Mouse (Mus musculus): ENCODE results near the gene Grm6. TPM values are rescaled to one million over a fixed set of nuclear protein-coding genes. Genes with fewer than 3 reads are reported as not detected.

Gene Grm6
- polyA plus RNA-seq, 1 experiment from 2014 or later: 0.04 TPM

DNA sequence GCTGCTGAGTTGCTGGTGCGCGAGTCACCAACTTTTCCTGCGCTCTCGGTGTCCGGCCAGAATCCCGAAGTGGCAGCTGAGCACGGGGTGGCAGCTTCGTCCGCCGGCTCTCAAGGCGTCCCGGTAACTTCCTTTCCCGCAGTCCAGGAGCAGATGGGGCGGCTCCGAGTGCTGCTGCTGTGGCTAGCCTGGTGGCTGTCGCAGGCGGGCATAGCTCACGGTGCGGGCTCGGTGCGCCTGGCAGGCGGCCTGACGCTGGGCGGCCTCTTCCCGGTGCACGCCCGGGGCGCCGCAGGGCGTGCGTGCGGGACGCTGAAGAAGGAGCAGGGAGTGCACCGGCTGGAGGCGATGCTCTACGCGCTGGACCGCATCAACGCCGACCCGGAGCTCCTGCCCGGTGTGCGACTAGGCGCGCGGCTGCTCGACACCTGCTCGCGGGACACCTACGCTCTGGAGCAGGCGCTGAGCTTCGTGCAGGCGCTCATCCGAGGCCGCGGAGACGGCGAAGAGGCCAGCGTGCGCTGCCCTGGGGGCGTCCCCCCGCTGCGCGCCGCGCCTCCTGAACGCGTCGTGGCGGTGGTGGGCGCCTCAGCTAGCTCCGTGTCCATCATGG lies 610 bp downstream of the Grm6 start:
- peaks cover 64% of the 10 kb centered on the region for H3K27me3 ChIP-seq (replicated peaks)
- H3K36me3 ChIP-seq: no peaks in the 10 kb centered on the region
- peaks cover 22% of the 10 kb centered on the region for H3K4me1 ChIP-seq
- no peak overlapping the region for H3K27ac ChIP-seq (replicated peaks)
- under 1% methylated on average over 72 of the region's 72 CpGs for WGBS
- no peaks in the 10 kb centered on the region for H3K9me3 ChIP-seq (replicated peaks)
- peak overlapping the region; percentile 48 for H3K4me3 ChIP-seq (replicated peaks)
- H3K4me2 ChIP-seq: peak overlapping the region; percentile 98
- H3K9ac ChIP-seq (replicated peaks): peak overlapping the region; percentile 48
- ATAC-seq (ENCODE audit: low FRiP score): no peak

DNA sequence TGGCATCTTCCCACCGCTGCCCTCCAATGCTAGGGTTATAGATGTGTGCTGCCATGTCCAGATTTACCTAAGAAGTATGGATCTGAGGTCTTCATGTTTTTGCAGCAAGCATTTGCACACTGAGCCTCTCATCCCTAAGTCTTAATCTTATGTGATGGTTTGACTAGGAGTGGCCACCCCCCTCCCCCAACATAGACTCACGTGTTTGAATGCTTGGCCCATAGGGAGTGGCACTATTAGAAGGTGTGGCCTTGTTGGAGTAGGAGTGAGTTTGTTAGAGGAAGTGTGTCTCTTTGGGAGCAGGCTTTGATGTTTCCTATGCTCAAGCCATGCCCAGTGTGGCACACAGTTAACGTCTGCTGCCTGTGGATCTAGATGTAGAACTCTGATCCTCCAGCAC lies 28.2 kb downstream of the Grm6 start:
- Histone ChIP-seq H3K36me3 (peaks cover 90% of the 10 kb centered on the region), H3K4me1 (no peaks in the 10 kb centered on the region), H3K4me2 (no peak overlapping the region), H3K27ac (replicated peaks) (no peak overlapping the region), H3K9me3 (replicated peaks) (peaks cover 11% of the 10 kb centered on the region), H3K4me3 (replicated peaks) (no peak overlapping the region), H3K27me3 (replicated peaks) (no peaks in the 10 kb centered on the region), H3K9ac (replicated peaks) (no peak overlapping the region)
- 93% methylated on average over 3 of the region's 3 CpGs for WGBS
- ATAC-seq (ENCODE audit: low FRiP score): no peak

DNA sequence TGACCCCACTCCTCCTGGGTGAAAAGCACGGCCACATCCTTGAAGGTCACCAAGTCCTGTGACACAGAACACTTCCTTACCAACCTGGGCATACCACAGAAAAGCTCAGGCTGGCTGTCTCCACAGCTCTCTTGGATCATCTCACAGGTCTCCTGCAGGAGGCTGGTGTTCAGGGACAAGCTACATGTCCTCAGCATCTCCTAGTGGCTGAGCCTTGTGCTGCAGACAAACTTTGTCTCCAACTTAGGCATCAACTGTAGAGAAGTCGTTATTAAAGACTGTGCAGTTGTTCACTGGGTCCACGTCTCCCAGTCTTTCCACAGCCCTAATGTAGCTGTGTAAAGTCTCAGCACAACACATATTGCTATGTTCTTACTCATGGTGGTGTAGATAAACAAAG lies 33.3 kb downstream of the Grm6 start:
- H3K4me3 ChIP-seq (replicated peaks): no peak overlapping the region
- H3K27me3 ChIP-seq (replicated peaks): no peaks in the 10 kb centered on the region
- no peaks in the 10 kb centered on the region for H3K9me3 ChIP-seq (replicated peaks)
- ATAC-seq (ENCODE audit: low FRiP score): no peak
- H3K36me3 ChIP-seq: peaks cover 59% of the 10 kb centered on the region
- H3K27ac ChIP-seq (replicated peaks): no peak overlapping the region
- peaks cover 18% of the 10 kb centered on the region for H3K4me1 ChIP-seq
- no peak overlapping the region for H3K4me2 ChIP-seq
- 83% methylated on average over 3 of the region's 3 CpGs for WGBS
- H3K9ac ChIP-seq (replicated peaks): no peak overlapping the region

DNA sequence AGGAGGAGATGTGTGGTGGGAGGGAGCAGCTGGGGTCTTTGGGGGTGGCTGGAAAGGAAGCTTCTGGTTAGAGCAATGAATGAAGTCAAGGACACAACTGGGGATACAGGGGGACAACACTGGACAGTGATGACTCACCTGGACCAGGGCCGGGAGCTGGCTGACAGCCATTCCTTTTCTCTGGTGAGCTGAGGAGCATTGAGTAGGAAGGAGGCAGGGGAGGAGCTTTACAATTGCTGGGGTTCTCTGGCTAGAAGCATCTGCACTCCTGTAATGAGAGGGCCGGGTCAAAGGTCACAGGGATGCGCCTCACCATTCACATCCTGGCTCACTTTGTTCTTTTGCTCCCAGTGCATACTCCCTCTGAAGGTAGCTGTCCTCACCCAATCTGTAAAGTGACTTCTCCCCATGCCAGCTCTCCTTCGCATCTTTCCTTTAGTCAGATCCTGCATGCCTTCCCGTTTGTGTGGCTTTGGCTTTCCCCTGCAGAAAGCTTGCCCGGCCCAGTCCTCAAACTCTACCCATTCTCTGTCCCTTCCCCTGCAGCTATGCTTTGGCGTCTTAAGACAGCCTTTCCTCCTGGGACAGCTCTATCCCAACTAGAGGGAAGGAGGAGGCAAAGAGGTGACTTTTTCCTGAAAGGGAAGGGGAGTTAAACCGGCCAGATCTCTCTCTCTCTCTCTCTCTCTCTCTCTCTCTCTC lies 35.9 kb downstream of the Grm6 start:
- Histone ChIP-seq H3K27ac (replicated peaks) (no peak overlapping the region; the same call in 1 of the 2 replicates), H3K9ac (replicated peaks) (peak overlapping the region; percentile 67), H3K4me2 (peak overlapping the region; percentile 81), H3K9me3 (replicated peaks) (no peaks in the 10 kb centered on the region), H3K4me1 (peaks cover 18% of the 10 kb centered on the region), H3K4me3 (replicated peaks) (peak overlapping the region; percentile 54), H3K27me3 (replicated peaks) (no peaks in the 10 kb centered on the region), H3K36me3 (peaks cover 36% of the 10 kb centered on the region)
- ATAC-seq (ENCODE audit: low FRiP score): no peak
- 51% methylated on average over 8 of the region's 8 CpGs for WGBS

DNA sequence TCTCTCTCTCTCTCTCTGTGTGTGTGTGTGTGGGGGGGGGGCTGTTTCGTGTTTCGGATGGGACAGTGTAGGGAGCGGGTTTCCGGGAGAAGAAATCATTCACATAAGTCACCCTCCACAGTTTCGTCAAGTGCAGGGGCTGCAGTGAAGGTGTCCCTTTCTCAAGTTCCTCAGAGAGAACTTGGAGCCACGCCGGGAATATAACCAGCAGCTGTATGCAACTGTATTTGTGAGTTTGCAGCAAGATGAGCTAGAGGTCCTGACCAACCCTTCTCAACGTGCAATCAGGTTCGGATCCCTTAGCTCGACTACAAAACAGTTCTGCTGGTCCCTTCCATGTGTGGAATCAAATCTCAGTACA lies 36.4 kb downstream of the Grm6 start:
- peaks cover 18% of the 10 kb centered on the region for H3K4me1 ChIP-seq
- H3K9ac ChIP-seq (replicated peaks): peak overlapping the region; percentile 67
- peak; percentile 28 for ATAC-seq (ENCODE audit: low FRiP score)
- peak overlapping the region; percentile 54 for H3K4me3 ChIP-seq (replicated peaks)
- H3K4me2 ChIP-seq: peak overlapping the region; percentile 81
- H3K36me3 ChIP-seq: peaks cover 31% of the 10 kb centered on the region
- 0 out of 2 replicates have a peak, but pooled peaks cover under 1% of the 10 kb centered on the region for H3K9me3 ChIP-seq (replicated peaks)
- 20% methylated on average over 10 of the region's 10 CpGs for WGBS
- H3K27ac ChIP-seq (replicated peaks): peak overlapping the region; percentile 82
- no peaks in the 10 kb centered on the region for H3K27me3 ChIP-seq (replicated peaks)

DNA sequence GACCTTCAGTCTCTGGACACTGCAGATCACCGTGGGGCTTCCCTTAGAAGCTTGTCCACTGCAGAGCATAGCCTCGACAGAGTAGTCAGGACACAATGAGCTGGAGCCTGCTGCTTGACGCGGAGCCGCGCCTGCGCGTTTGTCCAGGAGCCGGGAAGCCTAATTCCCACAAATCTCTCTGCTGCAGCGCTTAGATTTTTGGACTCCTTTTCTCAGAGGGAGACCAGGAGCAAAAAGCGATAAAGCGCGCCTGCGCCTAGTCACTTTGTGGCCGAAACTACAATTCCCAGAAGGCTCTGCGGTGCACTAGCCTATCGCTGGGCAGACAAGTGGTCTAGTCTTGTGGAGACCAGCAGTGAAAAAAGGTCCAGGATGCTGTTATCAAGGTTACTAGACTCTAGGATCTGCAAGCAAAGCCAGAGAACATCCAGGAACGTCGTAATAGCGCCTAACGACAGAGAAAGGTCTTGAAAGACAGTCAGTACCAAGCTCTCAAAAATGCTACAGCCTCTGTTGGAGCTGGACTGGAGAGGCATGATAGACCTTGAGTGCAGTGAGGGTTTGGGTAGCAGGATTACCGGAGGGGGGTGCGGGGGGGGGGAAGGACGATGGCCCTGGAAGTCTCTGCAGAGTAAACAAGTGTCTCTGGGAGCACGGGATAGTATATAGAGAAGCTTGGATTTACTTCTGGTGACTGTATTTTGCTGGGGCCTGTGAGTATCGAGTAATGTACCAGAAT lies 37.1 kb downstream of the Grm6 start, which contains the start of gene Zfp454:
Gene Zfp454 (minus strand): TSS at position 262 of the 739 bp plus-strand sequence.
- H3K9ac ChIP-seq (replicated peaks): peak within 1 kb of the TSS; percentile 67
- H3K4me1 ChIP-seq: peaks cover 18% of the 10 kb centered on the region
- peak within 1 kb of the TSS; percentile 82 for H3K27ac ChIP-seq (replicated peaks)
- H3K4me3 ChIP-seq (replicated peaks): peak within 1 kb of the TSS; percentile 54
- H3K36me3 ChIP-seq: peaks cover 25% of the 10 kb centered on the region
- peak; percentile 96 for ATAC-seq (ENCODE audit: low FRiP score)
- no peaks in the 10 kb centered on the region for H3K27me3 ChIP-seq (replicated peaks)
- H3K9me3 ChIP-seq (replicated peaks): 0 out of 2 replicates have a peak, but pooled peaks cover 5% of the 10 kb centered on the region
- H3K4me2 ChIP-seq: peak within 1 kb of the TSS; percentile 81
- 6% methylated on average over 26 of the region's 26 CpGs for WGBS

DNA sequence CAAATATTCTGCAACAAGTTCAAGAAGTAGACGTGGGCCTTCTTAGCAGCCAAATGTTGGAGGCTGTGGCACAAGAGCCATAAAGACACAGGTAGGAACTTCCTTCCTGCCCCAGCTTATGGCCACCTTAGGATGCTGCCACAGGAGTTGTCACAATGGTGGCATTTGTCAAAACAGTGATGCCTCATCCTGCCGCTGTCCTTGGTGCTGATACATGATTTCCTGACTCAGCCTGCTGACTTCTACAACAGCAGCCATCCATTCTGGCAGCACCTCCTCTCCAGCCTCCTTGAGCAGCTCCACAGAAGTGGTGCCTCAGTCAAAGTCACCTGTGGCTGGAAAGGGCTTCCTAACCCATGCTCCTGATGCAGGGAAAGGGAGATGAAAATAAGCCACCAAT lies 42.0 kb downstream of the Grm6 start:
- ATAC-seq (ENCODE audit: low FRiP score): no peak
- H3K4me1 ChIP-seq: peaks cover 7% of the 10 kb centered on the region; the same call in 1 of the 2 replicates

DNA sequence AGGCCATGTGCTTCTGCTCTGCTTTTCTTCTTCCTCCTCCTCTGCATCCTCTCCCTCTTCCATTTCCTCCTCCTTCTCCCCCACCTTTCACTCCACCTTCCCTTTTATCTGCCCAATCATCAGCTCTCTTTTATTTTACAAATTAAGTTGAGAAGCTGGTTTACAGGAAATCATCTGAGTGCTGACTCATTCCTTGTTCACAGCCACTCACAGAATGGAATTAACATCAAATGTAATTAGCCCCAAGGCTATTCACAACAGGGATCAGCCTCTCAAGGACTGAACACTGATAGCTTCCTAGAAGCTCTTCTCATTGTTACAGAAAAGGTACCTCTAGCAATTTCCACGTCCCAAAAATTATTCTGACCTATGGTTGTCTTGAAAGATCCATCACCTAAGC lies 46.9 kb downstream of the Grm6 start:
- peaks cover 55% of the 10 kb centered on the region for H3K9me3 ChIP-seq (replicated peaks)

More for the DNA sequence above, 42.0 kb downstream of the Grm6 start:
- Histone ChIP-seq H3K27me3 (replicated peaks) (no peaks in the 10 kb centered on the region), H3K9ac (replicated peaks) (no peak overlapping the region), H3K9me3 (replicated peaks) (peaks cover 17% of the 10 kb centered on the region; the same call in 1 of the 2 replicates), H3K4me3 (replicated peaks) (no peak overlapping the region), H3K36me3 (peaks cover 18% of the 10 kb centered on the region), H3K27ac (replicated peaks) (no peak overlapping the region), H3K4me2 (no peak overlapping the region)
- 53% methylated on average over 2 of the region's 2 CpGs for WGBS

DNA sequence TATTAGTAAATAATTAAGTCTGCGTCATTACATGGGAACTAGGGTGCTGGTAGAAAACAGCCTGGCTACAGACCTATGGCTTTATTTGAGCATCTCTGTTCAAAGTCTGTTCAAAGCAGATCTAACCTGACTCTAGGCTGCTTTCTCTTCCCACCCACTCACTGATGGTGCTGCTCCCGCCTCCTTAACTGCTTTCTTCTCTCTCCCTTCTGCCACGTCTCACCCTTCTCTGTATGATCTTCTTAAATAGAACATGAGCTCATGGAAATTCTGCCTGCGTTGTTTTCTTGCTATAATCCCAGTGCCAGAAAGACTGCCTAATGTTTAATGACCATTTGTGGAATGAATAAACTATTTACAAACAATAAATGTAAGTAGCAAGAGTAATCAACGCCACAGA lies 57.7 kb downstream of the Grm6 start:
- 85% methylated on average over 5 of the region's 5 CpGs for WGBS
- Histone ChIP-seq H3K9me3 (replicated peaks) (peaks cover 83% of the 10 kb centered on the region), H3K4me3 (replicated peaks) (no peak overlapping the region), H3K27ac (replicated peaks) (no peak overlapping the region), H3K27me3 (replicated peaks) (no peaks in the 10 kb centered on the region), H3K9ac (replicated peaks) (no peak overlapping the region), H3K4me2 (no peak overlapping the region), H3K36me3 (peaks cover 95% of the 10 kb centered on the region), H3K4me1 (no peaks in the 10 kb centered on the region)
- ATAC-seq (ENCODE audit: low FRiP score): no peak

More for the DNA sequence above, 46.9 kb downstream of the Grm6 start:
- Histone ChIP-seq H3K4me3 (replicated peaks) (no peak overlapping the region), H3K4me1 (no peaks in the 10 kb centered on the region), H3K9ac (replicated peaks) (no peak overlapping the region), H3K27ac (replicated peaks) (no peak overlapping the region), H3K27me3 (replicated peaks) (no peaks in the 10 kb centered on the region), H3K36me3 (peaks cover 63% of the 10 kb centered on the region), H3K4me2 (no peak overlapping the region)
- no peak for ATAC-seq (ENCODE audit: low FRiP score)
- WGBS: 88% methylated on average over 1 of the region's 1 CpGs

DNA sequence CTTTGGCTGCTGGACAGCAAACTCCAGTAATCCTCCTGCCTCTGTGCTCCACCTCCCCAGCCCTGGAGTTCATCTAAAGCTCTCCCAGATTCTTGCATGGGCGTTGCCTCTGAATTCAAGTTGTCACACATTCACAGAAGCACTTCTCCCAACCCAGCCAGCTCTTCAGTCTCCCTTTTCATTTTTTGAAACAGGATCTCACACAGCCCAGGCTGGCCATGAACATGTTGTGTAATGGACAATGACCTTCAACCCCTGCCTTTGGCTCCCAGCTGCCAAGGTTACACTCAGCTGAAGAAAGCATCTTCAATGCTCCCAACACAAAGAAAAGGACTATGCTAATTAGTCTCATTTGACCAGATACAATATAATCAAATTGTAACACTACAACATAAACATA lies 62.8 kb downstream of the Grm6 start:
- WGBS: 100% methylated on average over 1 of the region's 1 CpGs
- no peak overlapping the region for H3K9ac ChIP-seq (replicated peaks)
- peaks cover 39% of the 10 kb centered on the region for H3K9me3 ChIP-seq (replicated peaks)
- no peak overlapping the region for H3K27ac ChIP-seq (replicated peaks)
- ATAC-seq (ENCODE audit: low FRiP score): no peak
- no peak overlapping the region for H3K4me3 ChIP-seq (replicated peaks)
- no peak overlapping the region for H3K4me2 ChIP-seq
- peaks cover 7% of the 10 kb centered on the region for H3K4me1 ChIP-seq
- peaks cover 51% of the 10 kb centered on the region for H3K36me3 ChIP-seq
- H3K27me3 ChIP-seq (replicated peaks): no peaks in the 10 kb centered on the region

DNA sequence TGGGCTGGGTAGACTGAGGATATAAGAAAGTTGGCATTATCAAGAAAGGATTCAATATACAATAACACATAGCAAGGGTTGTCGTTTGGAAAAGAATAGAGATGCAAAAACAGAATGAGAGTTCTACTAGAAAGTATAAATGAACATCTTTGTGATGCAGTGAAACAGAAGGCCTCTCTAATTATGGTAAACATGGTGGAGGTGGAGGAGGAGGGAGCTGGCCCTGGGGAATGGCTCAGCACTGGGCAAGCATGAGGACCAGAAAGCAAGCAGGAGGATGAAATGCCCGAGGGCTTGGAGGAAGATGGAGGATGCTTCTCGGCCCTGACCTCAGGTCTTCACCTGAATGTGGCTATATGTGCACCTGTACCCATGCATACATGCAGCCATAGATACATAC lies 64.0 kb downstream of the Grm6 start:
- no peak overlapping the region for H3K27ac ChIP-seq (replicated peaks)
- H3K9ac ChIP-seq (replicated peaks): no peak overlapping the region
- no peak for ATAC-seq (ENCODE audit: low FRiP score)
- no peak overlapping the region; the same call in 1 of the 2 replicates for H3K4me2 ChIP-seq
- peaks cover 39% of the 10 kb centered on the region for H3K36me3 ChIP-seq
- no peaks in the 10 kb centered on the region for H3K27me3 ChIP-seq (replicated peaks)
- H3K4me3 ChIP-seq (replicated peaks): peak overlapping the region; percentile 94; the same call in 1 of the 2 replicates
- WGBS: 96% methylated on average over 3 of the region's 3 CpGs
- H3K4me1 ChIP-seq: peaks cover 7% of the 10 kb centered on the region
- peaks cover 31% of the 10 kb centered on the region for H3K9me3 ChIP-seq (replicated peaks)
